Mouse (Mus musculus): ENCODE data around the gene Nipa1. TPM values are rescaled to one million over a fixed set of nuclear protein-coding genes. Genes with fewer than 3 reads are reported as not detected.
A peak's percentile ranks its signal among the peaks of the same experiment; 100 is the strongest.

The Nipa1 gene
- total and polyA plus RNA-seq, 2 experiments from 2014 or later = 31.4 to 48.0 TPM

DNA sequence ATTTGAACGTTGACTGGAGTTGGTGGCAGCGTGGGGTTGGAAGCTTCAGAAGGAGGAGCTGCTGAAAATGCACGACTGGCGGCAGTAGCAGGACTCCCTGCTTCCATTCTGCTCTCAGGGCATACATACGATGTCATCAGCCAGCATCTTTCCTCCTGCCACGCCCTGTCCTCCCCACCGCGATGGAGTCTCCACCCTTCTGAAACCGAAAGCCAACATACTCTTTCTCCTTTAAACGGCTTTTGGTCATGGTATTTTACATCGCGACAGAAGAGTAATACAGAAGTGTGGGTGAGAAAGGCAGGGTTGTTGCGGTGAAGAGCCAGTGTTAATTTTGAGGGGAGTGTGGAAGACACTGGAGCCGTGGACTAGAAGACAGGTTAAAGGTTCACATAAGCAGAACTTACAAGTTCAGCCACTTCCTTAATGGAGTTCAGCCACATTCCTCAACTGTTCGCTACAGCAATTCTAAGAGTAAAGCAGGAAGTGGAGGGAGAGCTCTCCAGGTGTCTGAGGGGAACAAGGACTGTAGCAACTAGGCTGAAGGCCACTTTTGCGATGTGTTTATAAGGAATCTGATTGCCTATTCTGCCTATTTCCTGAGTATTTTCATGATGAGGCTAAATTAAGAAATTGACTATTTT, 51.4 kb downstream of the Nipa1 start:
- Histone ChIP-seq H3K27ac (no peak overlapping the region), H3K27me3 (ENCODE audit: insufficient read depth, low read length) (no peaks in the 10 kb centered on the region), H3K4me1 (ENCODE audit: insufficient read depth, low read length) (peaks cover 3% of the 10 kb centered on the region; the same call in 1 of the 2 replicates), H3K9ac (replicated peaks; ENCODE audit: low read length) (no peak overlapping the region), H3K9me3 (ENCODE audit: low read length) (no peaks in the 10 kb centered on the region), H3K4me3 (ENCODE audit: low read length) (peak overlapping the region; percentile 14), H3K4me2 (ENCODE audit: low read depth, low read length) (peak overlapping the region; percentile 47), H3K36me3 (ENCODE audit: insufficient read depth, low read length) (no peaks in the 10 kb centered on the region)
- 38% methylated on average over 16 of the region's 16 CpGs for WGBS
- ATAC-seq (no peak), DNase-seq (ENCODE audit: low spot score) (peak; percentile 3)
- TF ChIP-seq CTCF (IDR thresholded peaks at IDR 0.05; ENCODE audit: low read depth) = no peak

GRCm38 (mm10) chr7:55966866-55967460, 52.8 kb downstream of the Nipa1 start:
- DNase-seq (ENCODE audit: low spot score) (no peak), ATAC-seq (no peak)
- no peak for TF ChIP-seq CTCF (IDR thresholded peaks at IDR 0.05; ENCODE audit: low read depth)
- Histone ChIP-seq H3K36me3 (ENCODE audit: insufficient read depth, low read length) (no peaks in the 10 kb centered on the region), H3K27ac (no peak overlapping the region), H3K9ac (replicated peaks; ENCODE audit: low read length) (no peak overlapping the region), H3K4me1 (ENCODE audit: insufficient read depth, low read length) (peaks cover 3% of the 10 kb centered on the region; the same call in 1 of the 2 replicates), H3K4me2 (ENCODE audit: low read depth, low read length) (no peak overlapping the region), H3K9me3 (ENCODE audit: low read length) (no peaks in the 10 kb centered on the region), H3K4me3 (ENCODE audit: low read length) (no peak overlapping the region), H3K27me3 (ENCODE audit: insufficient read depth, low read length) (no peaks in the 10 kb centered on the region)
- WGBS = 36% methylated on average over 3 of the region's 3 CpGs

- H3K36me3 ChIP-seq (ENCODE audit: insufficient read depth, low read length) = no peaks in the 10 kb centered on the region
- TF ChIP-seq CTCF (IDR thresholded peaks at IDR 0.05; ENCODE audit: low read depth) = no peak
- ATAC-seq (peak; percentile 99), DNase-seq (ENCODE audit: low spot score) (peak; percentile 96)
- H3K9ac ChIP-seq (replicated peaks; ENCODE audit: low read length) = peak within 1 kb of the TSS; percentile 88
- WGBS = under 1% methylated on average over 70 of the region's 70 CpGs
- peak within 1 kb of the TSS; percentile 84 for H3K4me3 ChIP-seq (ENCODE audit: low read length)
- no peaks in the 10 kb centered on the region for H3K9me3 ChIP-seq (ENCODE audit: low read length)
- H3K27me3 ChIP-seq (ENCODE audit: insufficient read depth, low read length) = no peaks in the 10 kb centered on the region
- H3K27ac ChIP-seq = peak within 1 kb of the TSS; percentile 89
- peaks cover 7% of the 10 kb centered on the region; the same call in 1 of the 2 replicates for H3K4me1 ChIP-seq (ENCODE audit: insufficient read depth, low read length)
- peak within 1 kb of the TSS; percentile 73 for H3K4me2 ChIP-seq (ENCODE audit: low read depth, low read length)
These were observed 57.5 kb downstream of the Nipa1 start, which contains the start of gene Nipa2 for GRCm38 (mm10) chr7:55962004-55962908. Nipa2 (minus strand) TSS chr7:55962476.

- Histone ChIP-seq H3K4me2 (ENCODE audit: low read depth, low read length) (peak overlapping the region; percentile 73; the same call in 1 of the 2 replicates), H3K27ac (no peak overlapping the region), H3K9ac (replicated peaks; ENCODE audit: low read length) (no peak overlapping the region), H3K36me3 (ENCODE audit: insufficient read depth, low read length) (no peaks in the 10 kb centered on the region), H3K9me3 (ENCODE audit: low read length) (no peaks in the 10 kb centered on the region), H3K4me1 (ENCODE audit: insufficient read depth, low read length) (peaks cover 7% of the 10 kb centered on the region; the same call in 1 of the 2 replicates), H3K27me3 (ENCODE audit: insufficient read depth, low read length) (no peaks in the 10 kb centered on the region), H3K4me3 (ENCODE audit: low read length) (no peak overlapping the region)
- TF ChIP-seq CTCF (IDR thresholded peaks at IDR 0.05; ENCODE audit: low read depth) = no peak
- WGBS = 100% methylated on average over 1 of the region's 1 CpGs
- DNase-seq (ENCODE audit: low spot score) = no peak
- ATAC-seq = no peak
These were observed 59.2 kb downstream of the Nipa1 start for GRCm38 (mm10) chr7:55960506-55960905.

DNA sequence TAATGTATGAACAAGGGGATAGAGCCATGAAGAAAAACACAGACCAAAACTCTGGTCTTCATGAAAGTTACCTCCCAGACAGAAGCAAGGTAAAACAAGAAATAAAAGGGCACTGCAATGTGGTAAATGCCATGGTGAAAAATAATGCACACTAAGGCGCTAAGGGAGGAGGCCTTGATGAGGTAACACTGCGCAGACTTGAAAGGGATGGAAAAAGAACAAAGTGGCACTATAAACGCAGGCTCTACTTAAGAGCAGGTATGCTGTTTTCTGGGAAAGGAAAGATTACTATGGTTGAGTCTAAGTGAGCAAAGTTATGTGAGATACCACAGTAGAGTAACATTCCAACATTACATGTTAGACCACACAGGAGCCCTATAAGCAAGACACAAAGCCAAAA, 60.0 kb downstream of the Nipa1 start:
- ATAC-seq (no peak), DNase-seq (ENCODE audit: low spot score) (no peak)
- Histone ChIP-seq H3K4me2 (ENCODE audit: low read depth, low read length) (no peak overlapping the region), H3K27ac (no peak overlapping the region), H3K4me3 (ENCODE audit: low read length) (no peak overlapping the region), H3K4me1 (ENCODE audit: insufficient read depth, low read length) (peaks cover 7% of the 10 kb centered on the region; the same call in 1 of the 2 replicates), H3K27me3 (ENCODE audit: insufficient read depth, low read length) (no peaks in the 10 kb centered on the region), H3K9ac (replicated peaks; ENCODE audit: low read length) (no peak overlapping the region), H3K36me3 (ENCODE audit: insufficient read depth, low read length) (no peaks in the 10 kb centered on the region), H3K9me3 (ENCODE audit: low read length) (no peaks in the 10 kb centered on the region)
- WGBS = 93% methylated on average over 3 of the region's 3 CpGs
- TF ChIP-seq CTCF (IDR thresholded peaks at IDR 0.05; ENCODE audit: low read depth) = no peak

DNA sequence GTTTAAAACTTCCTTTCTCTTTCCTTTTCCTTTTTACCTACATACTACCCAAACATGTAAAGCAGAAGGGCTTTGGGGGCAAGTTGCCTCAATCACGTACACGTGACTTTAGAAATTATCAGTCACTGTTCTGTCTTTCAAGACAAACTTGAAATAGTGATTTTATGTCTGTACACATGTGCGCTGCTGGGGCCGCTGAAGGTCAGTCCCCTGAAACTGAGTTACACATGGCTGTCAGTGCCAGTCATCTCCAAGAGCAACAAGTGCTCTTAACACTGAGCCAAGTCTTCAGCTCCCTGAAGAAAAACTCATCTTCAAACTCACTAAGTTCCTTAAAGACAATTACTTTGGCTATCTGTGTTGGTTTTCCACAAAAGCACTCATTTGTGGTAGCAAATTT, 61.8 kb downstream of the Nipa1 start:
- Histone ChIP-seq H3K9me3 (ENCODE audit: low read length) (no peaks in the 10 kb centered on the region), H3K4me2 (ENCODE audit: low read depth, low read length) (no peak overlapping the region), H3K36me3 (ENCODE audit: insufficient read depth, low read length) (no peaks in the 10 kb centered on the region), H3K9ac (replicated peaks; ENCODE audit: low read length) (no peak overlapping the region), H3K27me3 (ENCODE audit: insufficient read depth, low read length) (no peaks in the 10 kb centered on the region), H3K4me3 (ENCODE audit: low read length) (no peak overlapping the region), H3K27ac (no peak overlapping the region), H3K4me1 (ENCODE audit: insufficient read depth, low read length) (peaks cover 7% of the 10 kb centered on the region; the same call in 1 of the 2 replicates)
- ATAC-seq (no peak), DNase-seq (ENCODE audit: low spot score) (no peak)
- TF ChIP-seq CTCF (IDR thresholded peaks at IDR 0.05; ENCODE audit: low read depth) = no peak
- WGBS = 97% methylated on average over 4 of the region's 4 CpGs
